Mouse (Mus musculus): Measurements from ENCODE around the gene Gm5447.

- TF ChIP-seq CTCF (IDR thresholded peaks at IDR 0.05; ENCODE audit: low read depth, low read length) (no peak), EP300 (IDR thresholded peaks at IDR 0.05; ENCODE audit: insufficient read depth, low read depth, low read length) (no peak), POLR2A (IDR thresholded peaks at IDR 0.05; ENCODE audit: insufficient read depth, low read length) (no peak)
Observed at GRCm38 (mm10) chr13:30968311-30968710, 5.7 kb upstream of the Gm5447 start.
